Mouse (Mus musculus): ENCODE results near the gene Smarca2. TPM values are rescaled to one million over a fixed set of nuclear protein-coding genes. Genes with fewer than 3 reads are reported as not detected.

Gene Smarca2
- total RNA-seq, 1 experiment from 2014 or later: 74.6 TPM

GRCm38 (mm10) chr19:26776066-26777025 is 171.5 kb downstream of the Smarca2 start:
- DNase-seq: no peak

GRCm38 (mm10) chr19:26778199-26778598 is 173.3 kb downstream of the Smarca2 start:
- no peak for DNase-seq

- DNase-seq: no peak
Measured at GRCm38 (mm10) chr19:26781209-26781608, 176.4 kb downstream of the Smarca2 start.

- no peak for DNase-seq
Measured at GRCm38 (mm10) chr19:26788446-26788845, 183.6 kb downstream of the Smarca2 start.

GRCm38 (mm10) chr19:26790386-26791346 is 185.8 kb downstream of the Smarca2 start:
- DNase-seq: no peak

GRCm38 (mm10) chr19:26794315-26794714 is 189.5 kb downstream of the Smarca2 start:
- no peak for DNase-seq

- DNase-seq: no peak
Measured at GRCm38 (mm10) chr19:26796006-26796405, 191.2 kb downstream of the Smarca2 start.

GRCm38 (mm10) chr19:26804401-26804800 is 199.6 kb downstream of the Smarca2 start:
- no peak for DNase-seq

GRCm38 (mm10) chr19:26814629-26815028 is 209.8 kb downstream of the Smarca2 start:
- peak; percentile 35 for DNase-seq

GRCm38 (mm10) chr19:26817901-26818300 is 213.1 kb downstream of the Smarca2 start:
- DNase-seq: no peak

Measured in adrenal gland, postnatal 14 days (tissue).